Mouse (Mus musculus): ENCODE results near the gene St6galnac3. TPM values are rescaled to one million over a fixed set of nuclear protein-coding genes. Genes with fewer than 3 reads are reported as not detected.
A peak's percentile ranks its signal among the peaks of the same experiment; 100 is the strongest.

The St6galnac3 gene
- polyA plus RNA-seq, 1 experiment from 2014 or later = 10.2 TPM

DNA sequence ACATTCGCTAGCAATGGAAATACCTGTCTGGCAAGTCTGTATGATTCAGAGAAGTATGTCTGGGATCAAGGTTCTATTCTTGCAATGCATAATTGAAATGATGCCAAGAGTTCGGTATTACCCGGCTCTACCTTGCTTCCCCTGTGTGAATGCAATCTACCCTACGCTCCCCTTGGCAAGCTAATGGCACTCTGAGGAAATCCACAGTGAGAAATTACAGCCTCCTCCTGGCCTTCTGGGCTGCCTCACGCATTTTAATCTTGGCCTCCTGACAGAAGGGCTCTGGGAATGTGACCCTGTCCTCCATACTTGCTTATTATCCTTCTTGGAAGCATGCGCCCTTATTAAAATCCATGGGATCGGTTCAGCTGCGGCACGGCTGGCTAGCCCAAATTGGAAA, 235.3 kb downstream of the St6galnac3 start:
- Histone ChIP-seq H3K4me1 (replicated peaks) (no peaks in the 10 kb centered on the region), H3K4me3 (replicated peaks) (no peak overlapping the region), H3K36me3 (replicated peaks) (no peaks in the 10 kb centered on the region), H3K9ac (no peak overlapping the region), H3K9me3 (replicated peaks) (no peaks in the 10 kb centered on the region), H3K27ac (replicated peaks) (no peak overlapping the region), H3K27me3 (no peaks in the 10 kb centered on the region), H3K4me2 (no peak overlapping the region)
- 84% methylated on average over 9 of the region's 9 CpGs for WGBS (ENCODE audit: insufficient replicate concordance)
- no peak for ATAC-seq (ENCODE audit: insufficient read depth)

DNA sequence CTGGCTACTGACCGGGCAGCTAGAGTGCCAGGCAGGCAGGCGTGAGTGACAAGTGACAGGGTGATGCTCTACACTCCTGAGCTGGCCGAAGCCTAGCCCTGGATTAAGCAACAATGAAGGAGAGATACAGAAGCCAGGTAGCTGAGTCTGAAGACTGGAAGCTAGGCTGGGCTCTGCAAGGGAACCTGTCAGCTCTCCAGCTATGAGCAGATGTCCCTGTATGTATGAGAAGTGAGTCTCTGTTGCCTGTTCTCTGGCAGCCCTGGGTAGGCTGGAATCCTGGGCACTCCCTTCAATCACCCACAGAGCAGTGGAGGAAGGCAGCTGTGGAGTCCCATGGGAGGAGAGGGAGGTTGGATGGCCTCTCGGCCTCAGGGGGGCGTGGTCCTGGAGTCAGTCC, 236.0 kb downstream of the St6galnac3 start:
- ATAC-seq (ENCODE audit: insufficient read depth) = no peak
- Histone ChIP-seq H3K9ac (no peak overlapping the region), H3K9me3 (replicated peaks) (no peaks in the 10 kb centered on the region), H3K4me1 (replicated peaks) (no peaks in the 10 kb centered on the region), H3K27ac (replicated peaks) (no peak overlapping the region), H3K27me3 (no peaks in the 10 kb centered on the region), H3K36me3 (replicated peaks) (no peaks in the 10 kb centered on the region), H3K4me2 (no peak overlapping the region), H3K4me3 (replicated peaks) (no peak overlapping the region)
- WGBS (ENCODE audit: insufficient replicate concordance) = 80% methylated on average over 5 of the region's 5 CpGs

- no peak for ATAC-seq (ENCODE audit: insufficient read depth)
- WGBS (ENCODE audit: insufficient replicate concordance) = 68% methylated on average over 5 of the region's 5 CpGs
- Histone ChIP-seq H3K4me1 (replicated peaks) (peaks cover 14% of the 10 kb centered on the region), H3K9ac (no peak overlapping the region), H3K4me2 (no peak overlapping the region), H3K9me3 (replicated peaks) (no peaks in the 10 kb centered on the region), H3K4me3 (replicated peaks) (no peak overlapping the region), H3K27me3 (no peaks in the 10 kb centered on the region), H3K36me3 (replicated peaks) (no peaks in the 10 kb centered on the region), H3K27ac (replicated peaks) (no peak overlapping the region)
Measured at GRCm38 (mm10) chr3:153485176-153485575, 239.8 kb downstream of the St6galnac3 start.

GRCm38 (mm10) chr3:153484701-153485100, 240.3 kb downstream of the St6galnac3 start:
- WGBS (ENCODE audit: insufficient replicate concordance) = 81% methylated on average over 7 of the region's 7 CpGs
- no peak overlapping the region for H3K4me2 ChIP-seq
- peaks cover 14% of the 10 kb centered on the region for H3K4me1 ChIP-seq (replicated peaks)
- ATAC-seq (ENCODE audit: insufficient read depth) = no peak
- H3K36me3 ChIP-seq (replicated peaks) = no peaks in the 10 kb centered on the region
- no peaks in the 10 kb centered on the region for H3K9me3 ChIP-seq (replicated peaks)
- H3K27me3 ChIP-seq = no peaks in the 10 kb centered on the region
- no peak overlapping the region for H3K4me3 ChIP-seq (replicated peaks)
- no peak overlapping the region for H3K27ac ChIP-seq (replicated peaks)
- no peak overlapping the region for H3K9ac ChIP-seq

- H3K27ac ChIP-seq (replicated peaks) = no peak overlapping the region
- 73% methylated on average over 4 of the region's 4 CpGs for WGBS (ENCODE audit: insufficient replicate concordance)
- H3K4me1 ChIP-seq (replicated peaks) = peaks cover 14% of the 10 kb centered on the region
- no peaks in the 10 kb centered on the region for H3K9me3 ChIP-seq (replicated peaks)
- H3K36me3 ChIP-seq (replicated peaks) = no peaks in the 10 kb centered on the region
- no peak overlapping the region for H3K4me2 ChIP-seq
- no peak overlapping the region for H3K9ac ChIP-seq
- no peak overlapping the region for H3K4me3 ChIP-seq (replicated peaks)
- ATAC-seq (ENCODE audit: insufficient read depth) = no peak
- no peaks in the 10 kb centered on the region for H3K27me3 ChIP-seq
Measured at GRCm38 (mm10) chr3:153483691-153484090, 241.3 kb downstream of the St6galnac3 start.

GRCm38 (mm10) chr3:153482098-153482497, 242.9 kb downstream of the St6galnac3 start:
- peaks cover 14% of the 10 kb centered on the region for H3K4me1 ChIP-seq (replicated peaks)
- no peaks in the 10 kb centered on the region for H3K9me3 ChIP-seq (replicated peaks)
- no peaks in the 10 kb centered on the region for H3K36me3 ChIP-seq (replicated peaks)
- WGBS (ENCODE audit: insufficient replicate concordance) = 83% methylated on average over 11 of the region's 11 CpGs
- H3K4me3 ChIP-seq (replicated peaks) = no peak overlapping the region
- no peaks in the 10 kb centered on the region for H3K27me3 ChIP-seq
- no peak for ATAC-seq (ENCODE audit: insufficient read depth)
- no peak overlapping the region for H3K27ac ChIP-seq (replicated peaks)
- no peak overlapping the region for H3K9ac ChIP-seq
- H3K4me2 ChIP-seq = no peak overlapping the region

- peaks cover 14% of the 10 kb centered on the region for H3K4me1 ChIP-seq (replicated peaks)
- H3K27me3 ChIP-seq = no peaks in the 10 kb centered on the region
- H3K27ac ChIP-seq (replicated peaks) = no peak overlapping the region
- H3K9ac ChIP-seq = no peak overlapping the region
- no peak overlapping the region for H3K4me3 ChIP-seq (replicated peaks)
- 42% methylated on average over 6 of the region's 6 CpGs for WGBS (ENCODE audit: insufficient replicate concordance)
- peak; percentile 64 for ATAC-seq (ENCODE audit: insufficient read depth)
- peak overlapping the region; percentile 7; the same call in 1 of the 2 replicates for H3K4me2 ChIP-seq
- no peaks in the 10 kb centered on the region for H3K9me3 ChIP-seq (replicated peaks)
- no peaks in the 10 kb centered on the region for H3K36me3 ChIP-seq (replicated peaks)
Measured at GRCm38 (mm10) chr3:153481012-153481411, 244.0 kb downstream of the St6galnac3 start.

DNA sequence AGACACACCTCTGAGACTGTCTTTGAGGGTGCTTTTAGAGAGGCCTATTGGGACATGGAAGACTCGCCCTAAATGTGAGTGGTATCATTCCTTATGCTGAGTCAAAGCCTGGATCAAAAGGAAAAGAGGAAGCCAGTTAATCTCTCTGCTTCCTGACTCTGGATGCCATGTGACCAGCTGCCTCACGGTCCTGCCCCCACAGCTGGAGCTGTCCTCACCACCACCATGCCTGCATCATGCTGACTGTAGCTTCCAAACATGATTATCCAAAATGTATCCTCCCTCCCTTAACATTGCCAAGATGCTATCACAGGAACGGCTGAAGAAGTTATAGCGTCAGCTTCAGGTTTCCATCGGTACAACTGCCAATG, 244.4 kb downstream of the St6galnac3 start:
- Histone ChIP-seq H3K4me1 (replicated peaks) (peaks cover 14% of the 10 kb centered on the region), H3K27ac (replicated peaks) (no peak overlapping the region), H3K4me2 (no peak overlapping the region), H3K36me3 (replicated peaks) (no peaks in the 10 kb centered on the region), H3K9ac (no peak overlapping the region), H3K4me3 (replicated peaks) (no peak overlapping the region), H3K9me3 (replicated peaks) (no peaks in the 10 kb centered on the region), H3K27me3 (no peaks in the 10 kb centered on the region)
- 58% methylated on average over 5 of the region's 5 CpGs for WGBS (ENCODE audit: insufficient replicate concordance)
- ATAC-seq (ENCODE audit: insufficient read depth) = peak; percentile 22; the same call in 1 of the 2 replicates

DNA sequence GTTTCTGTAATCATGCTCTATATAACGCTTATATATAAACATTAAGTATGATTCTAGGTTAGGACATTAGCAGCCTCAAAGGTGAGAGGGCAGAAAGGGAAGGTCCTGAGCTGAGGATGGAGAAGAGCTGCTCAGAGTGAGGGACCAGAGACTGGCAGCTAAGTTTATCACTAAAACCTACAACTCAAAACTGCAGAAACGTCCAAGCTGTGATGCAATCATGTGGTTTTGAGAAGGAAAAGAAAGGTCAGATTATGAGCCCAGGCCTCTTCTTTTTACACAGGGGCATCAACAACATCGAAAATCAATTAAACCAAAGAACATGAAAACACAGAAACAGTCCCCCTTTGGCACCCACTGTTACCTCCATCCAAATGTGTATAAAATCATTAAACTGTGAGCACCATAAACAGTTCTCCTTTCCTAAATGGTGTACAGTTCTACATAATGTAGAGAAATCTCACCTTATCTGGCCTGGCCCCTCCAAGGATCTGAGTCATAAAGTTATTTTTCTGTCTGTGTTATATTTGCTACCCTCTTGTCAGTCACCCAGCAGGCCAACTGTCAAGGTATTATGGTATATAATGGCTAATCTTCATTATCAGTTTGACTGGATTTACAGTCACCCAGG, 244.9 kb downstream of the St6galnac3 start:
- H3K9ac ChIP-seq = no peak overlapping the region
- H3K4me1 ChIP-seq (replicated peaks) = peaks cover 14% of the 10 kb centered on the region
- H3K9me3 ChIP-seq (replicated peaks) = no peaks in the 10 kb centered on the region
- ATAC-seq (ENCODE audit: insufficient read depth) = no peak
- H3K4me3 ChIP-seq (replicated peaks) = no peak overlapping the region
- no peak overlapping the region for H3K27ac ChIP-seq (replicated peaks)
- 38% methylated on average over 3 of the region's 3 CpGs for WGBS (ENCODE audit: insufficient replicate concordance)
- no peaks in the 10 kb centered on the region for H3K27me3 ChIP-seq
- no peaks in the 10 kb centered on the region for H3K36me3 ChIP-seq (replicated peaks)
- H3K4me2 ChIP-seq = no peak overlapping the region

DNA sequence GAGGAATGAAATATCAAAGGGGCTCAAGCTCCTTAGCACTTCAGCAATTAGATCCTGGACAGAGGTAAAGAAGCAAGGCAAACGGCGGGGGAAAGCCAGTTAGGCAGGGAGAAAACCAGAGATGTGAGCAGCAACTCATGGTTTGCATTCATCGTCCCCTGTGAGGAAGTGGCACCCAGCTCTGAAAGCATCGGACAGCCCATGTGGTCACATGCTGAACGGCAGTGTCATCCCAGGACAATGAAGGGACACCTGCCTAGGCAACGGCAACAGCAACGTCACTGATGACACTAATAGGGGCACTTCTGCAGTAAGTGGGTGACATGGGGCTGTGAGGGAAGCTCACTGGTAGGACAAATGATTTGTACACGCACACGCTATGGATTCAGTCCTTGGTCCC, 249.1 kb downstream of the St6galnac3 start:
- WGBS (ENCODE audit: insufficient replicate concordance) = 86% methylated on average over 9 of the region's 9 CpGs
- Histone ChIP-seq H3K27ac (replicated peaks) (no peak overlapping the region), H3K27me3 (no peaks in the 10 kb centered on the region), H3K4me3 (replicated peaks) (no peak overlapping the region), H3K9ac (no peak overlapping the region), H3K36me3 (replicated peaks) (no peaks in the 10 kb centered on the region), H3K9me3 (replicated peaks) (no peaks in the 10 kb centered on the region), H3K4me2 (no peak overlapping the region), H3K4me1 (replicated peaks) (peaks cover 6% of the 10 kb centered on the region)
- no peak for ATAC-seq (ENCODE audit: insufficient read depth)

GRCm38 (mm10) chr3:153475461-153475860, 249.5 kb downstream of the St6galnac3 start:
- no peak overlapping the region for H3K4me2 ChIP-seq
- H3K4me1 ChIP-seq (replicated peaks) = peaks cover 1% of the 10 kb centered on the region; the same call in 1 of the 2 replicates
- no peaks in the 10 kb centered on the region for H3K36me3 ChIP-seq (replicated peaks)
- no peak overlapping the region for H3K27ac ChIP-seq (replicated peaks)
- H3K9me3 ChIP-seq (replicated peaks) = no peaks in the 10 kb centered on the region
- ATAC-seq (ENCODE audit: insufficient read depth) = no peak
- H3K9ac ChIP-seq = no peak overlapping the region
- H3K27me3 ChIP-seq = no peaks in the 10 kb centered on the region
- WGBS (ENCODE audit: insufficient replicate concordance) = 91% methylated on average over 20 of the region's 20 CpGs
- no peak overlapping the region for H3K4me3 ChIP-seq (replicated peaks)

All from liver, embryonic 15.5 days (tissue).